Mouse (Mus musculus): Measurements from ENCODE around the gene Pim1. TPM values are rescaled to one million over a fixed set of nuclear protein-coding genes. Genes with fewer than 3 reads are reported as not detected.

The Pim1 gene
- polyA plus RNA-seq, 1 experiment from 2014 or later, result 17.9 TPM

DNA sequence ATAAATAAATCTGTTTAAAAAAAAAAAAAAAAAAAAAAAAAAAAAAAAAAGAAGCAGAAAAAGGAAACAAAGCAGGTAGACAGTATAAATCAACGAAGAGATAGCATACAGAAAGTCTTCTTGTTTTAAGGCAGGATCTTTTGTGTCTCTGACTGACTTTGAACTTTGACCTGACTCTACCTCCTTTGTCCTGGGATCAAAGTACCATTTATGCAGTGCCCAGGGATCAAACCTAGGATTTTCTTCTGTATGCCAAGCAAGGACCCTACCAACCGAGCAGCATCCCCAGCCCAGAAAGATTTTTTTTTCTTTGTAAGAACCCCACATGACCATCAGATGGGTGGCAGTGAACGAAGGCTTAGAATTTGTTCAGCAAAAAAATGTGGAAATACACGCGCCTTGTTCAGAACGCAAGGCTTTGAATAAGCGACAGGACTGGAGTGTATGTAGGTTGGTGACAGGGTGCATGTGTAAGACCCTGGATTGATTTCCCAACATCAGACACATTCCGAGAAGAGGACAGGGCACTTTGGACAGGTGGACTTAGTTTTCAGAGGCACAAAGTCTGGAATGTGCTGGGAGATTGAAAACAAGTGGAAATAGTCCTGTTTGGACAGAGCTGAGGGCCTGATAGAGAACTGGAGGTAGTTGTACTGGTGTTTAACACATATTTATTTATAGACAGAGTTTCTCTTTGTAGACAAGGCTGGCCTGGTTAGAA lies 2.1 kb upstream of the Pim1 start:
- Histone ChIP-seq H3K4me2 (peak overlapping the region; percentile 84; the same call in 1 of the 2 replicates), H3K27me3 (no peaks in the 10 kb centered on the region), H3K36me3 (no peaks in the 10 kb centered on the region), H3K4me3 (no peak overlapping the region), H3K9ac (no peak overlapping the region), H3K9me3 (replicated peaks) (no peaks in the 10 kb centered on the region), H3K4me1 (replicated peaks) (peaks cover 17% of the 10 kb centered on the region), H3K27ac (peak overlapping the region; percentile 86)
- WGBS, result 87% methylated on average over 8 of the region's 8 CpGs
- ATAC-seq (replicated peaks; ENCODE audit: insufficient number of reproducible peaks, insufficient read depth, low FRiP score, low read depth), result no peak

GRCm38 (mm10) chr17:29488978-29489970 lies 1.3 kb upstream of the Pim1 start:
- no peak for ATAC-seq (replicated peaks; ENCODE audit: insufficient number of reproducible peaks, insufficient read depth, low FRiP score, low read depth)
- Histone ChIP-seq H3K4me1 (replicated peaks) (peaks cover 20% of the 10 kb centered on the region), H3K4me2 (peak overlapping the region; percentile 84), H3K4me3 (peak overlapping the region; percentile 89), H3K36me3 (peaks cover 8% of the 10 kb centered on the region; the same call in 1 of the 2 replicates), H3K27ac (peak overlapping the region; percentile 86), H3K27me3 (no peaks in the 10 kb centered on the region), H3K9ac (peak overlapping the region; percentile 75), H3K9me3 (replicated peaks) (no peaks in the 10 kb centered on the region)
- WGBS, result 6% methylated on average over 30 of the region's 30 CpGs

DNA sequence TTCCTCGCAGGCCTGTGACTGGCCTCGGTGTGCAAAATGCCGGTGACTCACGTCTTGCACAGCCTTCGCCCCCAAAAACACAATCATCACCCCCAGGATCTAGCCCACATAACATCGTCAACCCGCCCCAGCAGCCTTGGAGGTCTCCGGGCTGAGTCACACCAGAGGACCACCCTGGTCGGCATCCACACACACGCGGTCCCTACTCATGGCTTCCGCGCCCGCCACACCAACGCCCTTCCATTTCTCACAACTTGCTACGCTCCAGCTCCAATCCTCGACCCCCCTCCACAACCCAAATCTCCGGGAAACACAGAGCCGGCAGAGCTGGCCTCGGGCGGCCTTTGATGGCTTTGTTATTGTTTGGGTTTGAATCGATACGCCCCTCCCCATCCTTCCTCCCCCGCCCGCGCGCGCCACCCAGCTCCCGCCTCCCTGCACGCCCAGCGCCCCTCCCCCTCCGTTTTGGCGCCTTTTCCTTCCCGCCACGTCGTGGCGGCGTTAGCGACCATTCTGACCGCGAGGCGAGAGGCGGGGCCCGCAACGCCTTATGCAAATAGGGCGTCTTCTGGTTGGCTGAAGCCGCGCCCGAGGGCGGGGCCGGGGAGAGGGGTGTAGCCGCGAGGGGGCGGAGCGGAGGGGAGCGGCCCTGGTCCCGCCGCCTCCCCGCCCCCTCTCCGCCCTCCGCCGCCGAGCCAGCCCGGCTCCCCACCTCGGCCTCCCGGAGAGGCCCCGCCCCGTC lies 411 bp upstream of the Pim1 start:
- peak overlapping the region; percentile 86 for H3K27ac ChIP-seq
- H3K4me3 ChIP-seq, result peak overlapping the region; percentile 89
- H3K36me3 ChIP-seq, result peaks cover 14% of the 10 kb centered on the region
- no peaks in the 10 kb centered on the region for H3K27me3 ChIP-seq
- H3K9ac ChIP-seq, result peak overlapping the region; percentile 75
- ATAC-seq (replicated peaks; ENCODE audit: insufficient number of reproducible peaks, insufficient read depth, low FRiP score, low read depth), result peak; percentile 93
- H3K4me2 ChIP-seq, result peak overlapping the region; percentile 84
- under 1% methylated on average over 56 of the region's 68 CpGs for WGBS
- no peaks in the 10 kb centered on the region for H3K9me3 ChIP-seq (replicated peaks)
- H3K4me1 ChIP-seq (replicated peaks), result peaks cover 23% of the 10 kb centered on the region

DNA sequence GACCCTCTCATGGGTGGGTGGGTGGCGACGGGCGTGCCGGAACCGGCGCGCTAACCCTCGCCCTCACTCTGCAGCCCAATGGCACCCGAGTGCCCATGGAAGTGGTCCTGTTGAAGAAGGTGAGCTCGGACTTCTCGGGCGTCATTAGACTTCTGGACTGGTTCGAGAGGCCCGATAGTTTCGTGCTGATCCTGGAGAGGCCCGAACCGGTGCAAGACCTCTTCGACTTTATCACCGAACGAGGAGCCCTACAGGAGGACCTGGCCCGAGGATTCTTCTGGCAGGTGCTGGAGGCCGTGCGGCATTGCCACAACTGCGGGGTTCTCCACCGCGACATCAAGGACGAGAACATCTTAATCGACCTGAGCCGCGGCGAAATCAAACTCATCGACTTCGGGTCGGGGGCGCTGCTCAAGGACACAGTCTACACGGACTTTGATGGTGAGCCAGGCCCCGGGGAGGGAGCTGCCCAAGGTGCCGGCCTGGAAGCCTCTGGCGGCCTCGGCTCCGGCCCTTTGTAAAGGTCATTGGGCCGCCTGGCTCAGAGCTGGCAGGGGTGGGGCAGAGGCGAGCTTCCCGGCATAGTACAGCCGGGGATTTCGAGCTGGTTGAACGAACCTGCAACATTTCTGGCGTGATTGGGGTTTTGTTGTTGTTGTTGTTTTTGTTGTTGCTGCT lies 1.2 kb downstream of the Pim1 start:
- Histone ChIP-seq H3K27me3 (no peaks in the 10 kb centered on the region), H3K36me3 (peaks cover 15% of the 10 kb centered on the region), H3K9ac (peak overlapping the region; percentile 98), H3K9me3 (replicated peaks) (no peaks in the 10 kb centered on the region), H3K4me3 (peak overlapping the region; percentile 89), H3K4me1 (replicated peaks) (peaks cover 23% of the 10 kb centered on the region), H3K27ac (peak overlapping the region; percentile 94), H3K4me2 (peak overlapping the region; percentile 66)
- no peak for ATAC-seq (replicated peaks; ENCODE audit: insufficient number of reproducible peaks, insufficient read depth, low FRiP score, low read depth)
- under 1% methylated on average over 48 of the region's 48 CpGs for WGBS

- no peaks in the 10 kb centered on the region for H3K9me3 ChIP-seq (replicated peaks)
- H3K4me2 ChIP-seq, result peak overlapping the region; percentile 66
- WGBS, result 3% methylated on average over 22 of the region's 22 CpGs
- peak overlapping the region; percentile 94 for H3K27ac ChIP-seq
- peaks cover 15% of the 10 kb centered on the region for H3K36me3 ChIP-seq
- H3K27me3 ChIP-seq, result no peaks in the 10 kb centered on the region
- ATAC-seq (replicated peaks; ENCODE audit: insufficient number of reproducible peaks, insufficient read depth, low FRiP score, low read depth), result no peak
- H3K9ac ChIP-seq, result peak overlapping the region; percentile 98
- peaks cover 23% of the 10 kb centered on the region for H3K4me1 ChIP-seq (replicated peaks)
- H3K4me3 ChIP-seq, result peak overlapping the region; percentile 89
These were observed 2.0 kb downstream of the Pim1 start for GRCm38 (mm10) chr17:29492269-29493191.

- no peaks in the 10 kb centered on the region for H3K27me3 ChIP-seq
- no peak overlapping the region; the same call in 1 of the 2 replicates for H3K9ac ChIP-seq
- no peaks in the 10 kb centered on the region for H3K9me3 ChIP-seq (replicated peaks)
- peaks cover 22% of the 10 kb centered on the region for H3K4me1 ChIP-seq (replicated peaks)
- H3K4me2 ChIP-seq, result peak overlapping the region; percentile 66
- WGBS, result 75% methylated on average over 11 of the region's 11 CpGs
- 0 out of 2 replicates have a peak overlapping the region, but pooled peaks have one; percentile 45 for H3K27ac ChIP-seq
- H3K36me3 ChIP-seq, result peaks cover 15% of the 10 kb centered on the region
- peak overlapping the region; percentile 89; the same call in 1 of the 2 replicates for H3K4me3 ChIP-seq
- ATAC-seq (replicated peaks; ENCODE audit: insufficient number of reproducible peaks, insufficient read depth, low FRiP score, low read depth), result no peak
These were observed 3.0 kb downstream of the Pim1 start for GRCm38 (mm10) chr17:29493461-29493980.

GRCm38 (mm10) chr17:29494062-29494731 lies 3.6 kb downstream of the Pim1 start:
- H3K9ac ChIP-seq, result no peak overlapping the region
- 70% methylated on average over 10 of the region's 10 CpGs for WGBS

GRCm38 (mm10) chr17:29494732-29495076 lies 4.2 kb downstream of the Pim1 start:
- H3K4me1 ChIP-seq (replicated peaks), result peaks cover 12% of the 10 kb centered on the region
- H3K9ac ChIP-seq, result no peak overlapping the region
- no peaks in the 10 kb centered on the region for H3K9me3 ChIP-seq (replicated peaks)
- WGBS, result 62% methylated on average over 7 of the region's 8 CpGs
- no peak overlapping the region for H3K4me3 ChIP-seq
- H3K27me3 ChIP-seq, result no peaks in the 10 kb centered on the region
- no peak for ATAC-seq (replicated peaks; ENCODE audit: insufficient number of reproducible peaks, insufficient read depth, low FRiP score, low read depth)
- H3K27ac ChIP-seq, result no peak overlapping the region
- H3K36me3 ChIP-seq, result peaks cover 15% of the 10 kb centered on the region
- peak overlapping the region; percentile 29; the same call in 1 of the 2 replicates for H3K4me2 ChIP-seq

More at GRCm38 (mm10) chr17:29494062-29494731, 3.6 kb downstream of the Pim1 start:
- H3K9me3 ChIP-seq (replicated peaks), result no peaks in the 10 kb centered on the region
- H3K36me3 ChIP-seq, result peaks cover 15% of the 10 kb centered on the region
- peak overlapping the region; percentile 29; the same call in 1 of the 2 replicates for H3K4me2 ChIP-seq
- H3K4me3 ChIP-seq, result peak overlapping the region; percentile 89; the same call in 1 of the 2 replicates
- no peaks in the 10 kb centered on the region for H3K27me3 ChIP-seq
- no peak overlapping the region for H3K27ac ChIP-seq
- H3K4me1 ChIP-seq (replicated peaks), result peaks cover 15% of the 10 kb centered on the region
- no peak for ATAC-seq (replicated peaks; ENCODE audit: insufficient number of reproducible peaks, insufficient read depth, low FRiP score, low read depth)
